Mouse (Mus musculus) erythroblast, adult 5-6 weeks (primary cell): ENCODE measurements at regions not wholly inside any gene's neighbourhood (a gene's known extent, or its start where the extent isn't known, plus 50 kb on each side); places are given as distances from the start of the nearest gene placed in this dataset.

Experiments used
- ATAC-seq: replicated peaks from 2 replicates; pipeline ENCODE4 v1.8.0; 2016; ENCODE audit warnings: moderate number of reproducible peaks, mild to moderate bottlenecking, moderate TSS enrichment, inconsistent platforms; ENCODE audit not compliant: poor library complexity, low FRiP score, severe bottlenecking

DNA sequence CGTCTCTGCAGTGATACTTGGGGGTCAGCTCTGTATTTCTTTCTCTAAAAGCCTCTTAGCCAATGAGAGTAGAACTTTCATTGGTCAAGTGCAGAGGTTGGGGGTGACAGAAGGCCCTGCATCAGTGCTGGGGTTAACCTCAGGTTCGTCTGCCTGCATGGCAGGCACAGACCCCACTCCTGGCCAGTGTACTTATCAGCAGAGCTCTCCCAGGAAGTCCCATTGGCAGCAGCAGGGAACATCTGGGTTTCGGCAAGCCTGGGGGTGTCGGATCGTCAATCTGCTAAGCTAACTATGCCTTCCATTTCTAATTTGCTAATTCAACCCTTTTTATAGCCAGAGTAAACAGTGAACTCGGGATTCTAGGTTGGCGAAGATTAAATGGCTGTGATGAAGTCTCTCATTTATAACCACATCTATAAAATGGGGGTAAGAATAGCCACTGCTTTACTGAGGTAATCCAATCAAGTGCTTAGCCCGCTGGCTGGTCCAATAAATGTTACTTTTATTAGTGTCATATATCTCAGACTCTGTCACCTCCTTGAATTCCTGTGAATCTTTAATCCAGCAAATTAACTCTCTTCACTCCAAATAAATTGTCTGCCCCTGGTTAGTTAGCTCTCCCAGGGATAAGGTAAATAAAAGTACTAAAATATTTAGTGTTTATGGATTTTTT, 135.5 kb upstream of the Mrps10 start:
- ATAC-seq = no peak

DNA sequence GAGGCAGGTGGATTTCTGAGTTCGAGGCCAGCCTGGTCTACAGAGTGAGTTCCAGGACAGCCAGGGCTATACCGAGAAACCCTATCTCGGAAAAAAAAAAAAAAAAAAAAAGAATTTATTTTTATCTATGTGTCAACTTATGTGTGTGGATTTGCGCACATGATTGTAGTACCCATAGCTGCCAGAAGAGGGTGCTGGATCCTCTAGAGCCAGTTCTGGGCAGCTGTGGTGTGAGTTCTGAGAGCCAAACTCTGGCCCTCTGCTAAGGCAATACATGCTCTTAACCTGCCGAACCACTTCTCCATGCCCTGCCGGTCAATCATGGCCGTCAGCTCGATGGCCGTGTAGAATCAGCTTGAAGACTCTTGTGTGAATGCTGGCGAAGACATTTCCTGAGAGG, 138.0 kb upstream of the Mrps10 start:
- no peak for ATAC-seq

DNA sequence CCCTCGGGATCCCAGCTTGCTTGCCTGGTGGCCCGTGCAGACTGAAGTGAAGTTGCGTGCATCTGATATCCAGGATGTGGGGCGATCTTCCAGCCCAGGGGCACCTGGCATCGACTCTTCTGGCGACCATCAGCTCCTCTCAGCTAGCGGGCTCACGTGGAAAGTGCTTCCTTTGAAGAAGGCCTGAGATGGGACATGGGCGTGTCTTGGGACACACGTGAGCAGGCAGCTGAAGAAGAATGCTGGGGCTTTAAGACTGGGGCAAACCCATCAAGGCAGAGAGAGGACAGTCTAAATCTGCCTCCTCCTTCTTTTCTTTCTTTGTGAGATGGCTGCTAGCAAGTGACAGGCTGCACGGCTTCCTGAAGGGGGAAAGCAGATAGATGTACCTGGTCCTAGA, 142.3 kb upstream of the Mrps10 start:
- ATAC-seq = no peak

DNA sequence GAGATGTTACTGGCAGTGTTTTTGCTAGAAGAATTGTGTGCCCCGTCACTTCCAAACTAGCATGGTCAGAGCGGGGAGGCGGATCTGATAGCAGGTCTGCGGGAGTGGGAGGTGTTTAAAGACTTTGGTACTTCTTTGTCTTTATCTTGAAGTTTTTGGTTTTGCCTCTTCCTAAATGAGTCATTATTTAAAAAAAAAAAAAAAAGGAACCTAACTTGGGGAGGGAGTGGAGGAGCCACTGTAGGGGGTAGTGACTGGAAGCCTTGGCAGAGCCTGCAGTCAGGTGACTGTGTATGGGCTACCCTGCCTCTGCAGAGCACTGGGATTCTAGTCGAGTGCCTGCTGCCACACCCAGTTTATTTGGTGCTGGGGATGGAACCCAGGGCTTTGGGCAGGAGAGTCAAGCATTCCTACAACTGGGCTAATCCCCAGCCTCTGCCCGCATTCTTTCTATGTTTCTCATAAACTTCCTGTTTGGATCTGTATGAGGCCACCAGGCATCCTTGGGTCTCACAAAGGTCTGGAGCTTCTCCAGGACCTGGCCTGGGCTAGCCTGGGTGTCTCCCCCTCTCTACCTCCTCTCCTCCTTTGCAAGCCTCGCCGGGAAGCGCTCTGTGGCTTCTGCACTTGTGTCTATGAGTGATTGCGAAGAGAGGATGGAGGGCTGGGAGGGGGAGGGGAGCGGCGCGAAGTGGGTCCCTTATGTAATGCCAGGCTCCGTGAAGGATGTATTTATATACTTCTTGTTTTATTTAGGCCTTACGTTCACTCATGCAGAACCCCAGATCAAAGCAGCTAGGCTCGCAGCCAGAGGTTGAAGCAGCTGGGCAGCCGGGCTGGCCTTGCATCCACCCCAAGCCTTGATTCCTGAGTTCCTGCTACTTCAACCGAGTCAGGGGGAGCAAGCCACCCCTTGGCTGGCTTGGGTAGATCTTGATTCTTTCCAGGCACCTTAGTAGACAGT, 143.1 kb upstream of the Mrps10 start:
- ATAC-seq = no peak

DNA sequence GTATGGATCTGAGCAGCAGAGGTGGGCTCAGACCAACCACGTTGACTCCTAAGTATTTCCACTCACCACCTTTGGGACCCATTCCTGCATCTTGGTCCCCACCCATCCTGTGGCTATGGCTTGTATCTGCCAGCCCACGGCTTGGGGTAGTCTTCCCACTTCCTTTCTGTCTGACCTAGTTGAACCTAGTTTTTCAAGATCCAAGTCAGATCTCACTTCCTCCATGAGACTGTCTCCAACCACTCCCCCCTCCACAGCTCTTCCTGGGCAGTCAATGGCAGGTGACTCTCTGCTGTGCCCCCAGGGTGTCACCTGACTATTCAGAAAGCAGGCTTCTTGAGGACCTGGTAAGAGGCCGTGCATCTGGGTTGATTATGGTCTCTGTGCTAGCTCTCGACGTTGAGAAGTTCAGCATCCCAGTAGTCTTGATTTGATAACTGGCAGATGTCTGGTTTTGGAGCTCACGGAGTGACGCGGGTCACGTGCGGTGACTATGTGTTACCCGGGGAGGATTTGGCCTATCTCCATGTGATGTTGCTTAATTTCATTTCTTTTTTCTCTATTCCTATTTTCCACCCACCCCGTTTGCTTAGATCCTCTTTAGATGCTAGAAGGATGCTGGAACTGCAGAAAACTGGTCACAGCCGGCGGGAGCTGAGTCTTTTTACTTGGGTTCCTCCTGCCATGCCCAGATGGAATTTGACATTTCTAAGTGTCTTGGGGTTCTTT, 147.5 kb upstream of the Mrps10 start:
- ATAC-seq = no peak

DNA sequence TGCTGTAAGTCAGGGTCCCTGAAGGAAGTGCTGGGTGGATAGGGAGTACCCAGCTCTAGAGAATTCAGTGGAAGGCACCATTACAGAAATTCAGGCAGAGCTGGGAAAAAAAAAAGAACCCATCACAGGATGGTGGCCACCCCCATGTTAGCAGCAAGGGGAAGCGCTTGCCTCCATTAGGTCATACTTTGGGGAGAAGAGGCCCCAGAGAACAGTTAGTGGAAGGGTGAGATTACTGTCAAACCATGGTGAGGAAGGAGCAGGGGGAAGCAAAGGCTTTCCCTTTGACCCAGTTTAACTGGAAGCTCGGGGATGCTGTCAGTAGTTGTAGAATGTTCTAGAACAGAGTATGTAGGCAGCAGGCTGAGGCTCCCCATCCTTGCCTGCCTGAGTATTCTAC, 148.8 kb upstream of the Mrps10 start:
- ATAC-seq = no peak

DNA sequence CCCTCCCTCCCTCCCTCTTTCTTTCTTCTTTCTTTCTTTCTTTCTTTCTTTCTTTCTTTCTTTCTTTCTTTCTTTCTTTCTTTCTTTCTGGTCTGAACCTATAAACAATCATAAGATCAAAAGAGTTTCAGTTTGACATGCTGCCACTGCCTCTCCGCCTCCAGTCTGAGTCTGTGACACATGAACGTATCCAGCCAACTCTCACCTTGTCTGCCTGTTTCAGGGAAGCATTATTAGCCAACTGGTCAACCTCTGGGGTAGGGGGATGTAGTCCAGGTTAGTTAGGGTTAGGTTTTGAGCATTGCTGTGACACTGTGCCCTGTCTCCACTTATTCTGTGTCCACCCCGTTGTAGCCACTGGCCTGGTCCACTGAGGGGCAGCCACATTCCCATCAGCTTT, 152.2 kb upstream of the Mrps10 start:
- ATAC-seq = no peak

DNA sequence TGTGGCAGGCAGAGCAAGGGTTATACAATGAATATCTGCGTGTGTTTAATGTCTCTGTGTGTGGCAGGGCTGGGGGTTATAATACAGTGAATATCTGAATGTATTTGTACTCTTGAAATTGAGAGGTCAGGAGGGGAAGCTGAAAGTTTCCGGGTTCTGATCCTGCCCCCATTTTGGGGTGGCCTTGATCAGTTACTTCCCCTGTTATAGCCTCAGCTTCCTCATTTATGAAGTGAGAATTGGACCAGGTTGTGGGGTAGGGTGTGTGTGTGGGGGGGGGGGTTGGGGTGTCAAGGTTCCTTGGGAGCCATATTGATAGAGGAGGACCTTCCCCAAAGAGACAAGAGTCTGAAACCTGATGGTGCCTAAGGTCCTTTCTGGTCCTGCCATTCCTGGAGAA, 152.8 kb upstream of the Mrps10 start:
- ATAC-seq = no peak

DNA sequence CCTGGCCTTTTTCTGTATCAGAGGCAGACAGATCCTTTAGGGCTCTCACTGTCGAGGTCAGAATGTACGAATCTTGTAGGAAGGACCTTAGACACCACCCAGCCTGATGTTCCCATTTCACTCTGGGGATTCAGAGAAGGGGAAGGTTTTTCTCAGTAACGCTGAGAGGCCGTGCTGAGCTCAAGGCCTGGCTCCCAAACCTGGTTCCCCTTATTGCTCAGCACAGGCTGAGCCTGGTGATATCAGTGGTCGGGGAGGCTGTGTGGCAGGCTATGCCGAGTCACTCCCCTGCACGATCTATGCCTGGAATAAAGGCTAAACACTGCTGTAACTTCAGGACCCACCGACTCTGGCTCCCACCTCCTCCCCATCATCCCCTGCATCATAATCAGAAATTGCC, 154.6 kb upstream of the Mrps10 start:
- ATAC-seq = no peak

DNA sequence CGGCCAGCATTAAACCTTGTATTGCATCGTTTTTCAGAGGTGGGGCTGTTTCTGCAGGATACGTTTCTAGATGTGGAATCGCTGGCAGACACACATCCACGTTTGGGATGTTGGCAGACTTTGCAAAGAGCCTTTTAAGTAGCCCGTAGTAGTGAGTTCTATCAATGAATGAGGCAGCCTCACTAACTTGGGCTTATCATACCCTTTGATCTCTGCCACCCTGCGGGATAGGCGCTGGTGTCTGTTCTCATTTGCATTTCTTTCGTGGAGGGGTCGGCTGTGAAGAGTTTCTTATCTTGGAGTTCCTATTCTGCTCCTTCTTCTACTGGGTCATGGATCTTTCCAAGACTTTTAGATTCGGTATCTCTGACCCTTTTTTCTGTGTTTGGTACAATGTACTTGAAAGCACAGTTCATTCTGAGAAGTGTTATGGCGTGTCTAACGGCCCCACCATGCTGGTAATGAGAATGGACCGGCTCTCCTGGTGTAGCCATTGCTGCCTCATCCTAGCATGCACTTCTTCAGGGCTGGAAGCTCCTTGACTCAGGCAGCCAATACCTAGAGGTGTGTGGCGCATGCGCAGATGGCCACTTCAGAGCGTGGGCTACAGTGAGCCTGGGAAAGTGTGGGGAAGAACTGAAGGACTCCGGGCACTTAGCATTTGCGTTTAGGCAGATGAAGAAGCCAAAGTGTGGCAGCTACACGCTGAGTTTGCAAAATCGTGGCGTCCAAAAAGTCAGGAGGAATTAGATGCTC, 158.1 kb upstream of the Mrps10 start:
- no peak for ATAC-seq

DNA sequence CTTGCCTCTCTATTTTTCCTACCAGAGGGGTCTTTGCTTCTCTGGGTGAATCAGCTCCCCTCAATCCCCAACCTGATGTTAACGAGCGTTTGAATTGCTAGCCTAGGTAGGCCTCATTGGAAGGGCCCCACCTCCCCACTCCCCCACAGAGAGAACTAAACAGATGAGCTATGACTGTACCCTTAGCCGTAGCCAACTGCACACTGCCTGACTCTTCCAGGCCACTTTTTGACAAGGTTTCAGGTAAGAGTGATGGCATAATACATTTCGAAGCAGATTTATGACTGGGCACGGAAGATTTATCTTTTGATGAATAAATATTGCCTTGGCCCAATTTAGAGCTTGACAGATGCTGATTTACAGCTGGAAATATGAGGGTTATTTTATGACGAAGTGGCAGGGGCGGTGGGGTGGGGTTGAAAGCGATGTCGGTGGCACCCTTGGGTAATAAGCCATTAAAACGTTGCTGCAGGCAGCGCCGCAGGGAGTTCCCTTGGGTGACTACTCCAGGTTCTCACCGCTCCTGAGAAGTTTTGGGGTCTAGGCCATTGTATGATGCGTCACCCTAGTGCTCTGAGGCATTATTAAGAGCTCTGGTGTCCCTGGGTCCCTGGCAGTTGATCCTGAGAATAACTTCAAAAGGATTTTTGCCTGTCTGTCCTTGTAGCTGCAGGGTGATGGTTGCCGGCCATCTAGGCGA, 159.7 kb upstream of the Mrps10 start:
- ATAC-seq = no peak

DNA sequence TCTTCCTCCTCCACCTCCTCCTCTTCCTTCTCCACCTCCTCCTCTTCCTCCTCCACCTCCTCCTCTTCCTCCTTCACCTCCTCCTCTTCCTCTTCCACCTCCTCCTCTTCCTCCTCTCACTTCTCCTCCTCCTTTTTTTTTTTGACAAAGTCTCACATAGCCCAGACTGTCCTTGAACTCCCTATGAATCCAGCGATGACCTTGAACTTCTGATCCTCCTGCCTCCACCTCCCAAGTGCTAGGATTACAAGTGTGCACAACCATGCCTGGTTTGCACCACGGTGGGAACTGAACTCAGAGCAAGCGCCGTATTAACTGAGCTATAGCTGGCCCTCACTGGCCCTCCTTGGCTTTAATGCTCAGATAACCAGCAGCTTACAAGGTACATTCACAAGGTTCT, 161.2 kb upstream of the Mrps10 start:
- ATAC-seq = no peak

DNA sequence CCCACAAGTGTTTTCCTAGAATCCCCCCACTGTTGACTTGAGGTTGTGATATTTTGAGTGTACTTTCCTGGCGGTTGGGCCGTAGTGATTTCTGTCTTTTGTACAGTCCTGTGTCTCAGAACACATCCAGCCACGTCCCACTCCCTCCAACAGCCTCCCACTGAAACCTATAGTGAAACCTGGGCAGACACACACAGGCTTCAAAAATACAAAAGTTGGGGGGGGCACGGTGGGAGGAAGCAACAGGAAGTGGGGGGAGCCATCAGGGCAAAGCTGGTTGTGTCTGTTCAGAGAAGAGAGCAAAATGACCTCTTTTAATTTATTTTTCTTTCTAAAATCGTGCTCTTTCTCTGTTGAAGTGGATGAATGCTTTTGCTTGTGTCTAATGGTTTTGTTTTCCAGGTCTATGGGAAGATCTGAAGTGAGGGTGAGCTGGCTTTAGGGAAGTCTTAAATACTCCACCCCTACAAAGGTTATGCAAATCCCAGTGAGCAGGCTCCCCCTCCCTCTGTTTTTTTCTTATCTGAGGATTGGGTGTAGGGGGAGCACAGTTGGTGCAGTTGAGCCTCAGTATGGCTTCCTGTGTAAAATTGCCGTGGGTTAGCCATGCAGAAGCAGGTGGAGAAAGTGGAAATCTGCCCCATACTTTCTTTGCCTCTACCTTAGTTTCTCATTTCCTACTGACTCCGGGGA, 164.1 kb upstream of the Mrps10 start:
- ATAC-seq = no peak

DNA sequence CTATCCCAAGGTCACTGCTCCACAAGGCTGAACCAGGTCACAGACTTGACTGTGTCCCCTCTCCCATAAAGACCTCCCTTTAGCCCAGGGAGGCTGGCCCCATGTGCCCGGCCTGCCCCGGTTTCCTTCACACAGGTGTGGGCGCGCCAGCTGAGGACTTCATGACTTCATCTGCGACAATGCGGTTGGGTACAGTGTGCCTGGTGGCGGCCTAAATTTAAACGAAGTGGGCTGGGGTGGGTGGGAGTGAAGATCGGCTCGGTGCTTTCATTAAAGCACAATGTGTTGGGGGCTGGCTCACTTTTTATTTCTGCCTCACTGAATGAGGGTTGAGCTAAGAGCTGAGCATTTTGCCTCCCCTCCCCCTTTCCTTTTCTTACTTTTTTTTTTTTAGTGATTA, 169.5 kb upstream of the Mrps10 start:
- no peak for ATAC-seq

DNA sequence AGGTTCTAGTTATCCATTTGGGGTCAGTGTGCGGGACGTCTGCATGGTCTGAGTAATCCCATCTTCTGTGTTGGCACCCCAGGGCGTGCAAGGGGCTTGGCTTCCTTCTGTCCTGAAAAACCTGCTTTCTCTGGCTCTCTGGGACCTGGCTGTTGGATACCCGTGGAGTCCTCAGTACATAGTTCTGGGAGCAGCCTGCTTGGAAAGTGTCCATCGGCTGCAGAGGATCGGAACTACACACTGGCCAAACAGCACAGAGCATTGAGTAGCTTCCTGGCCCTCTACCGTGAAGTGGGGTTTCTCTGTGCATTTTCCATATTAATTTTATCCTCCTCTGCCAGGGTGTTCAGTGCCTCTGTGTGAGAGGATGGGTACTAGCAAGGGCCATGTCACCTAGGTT, 170.7 kb upstream of the Mrps10 start:
- no peak for ATAC-seq

DNA sequence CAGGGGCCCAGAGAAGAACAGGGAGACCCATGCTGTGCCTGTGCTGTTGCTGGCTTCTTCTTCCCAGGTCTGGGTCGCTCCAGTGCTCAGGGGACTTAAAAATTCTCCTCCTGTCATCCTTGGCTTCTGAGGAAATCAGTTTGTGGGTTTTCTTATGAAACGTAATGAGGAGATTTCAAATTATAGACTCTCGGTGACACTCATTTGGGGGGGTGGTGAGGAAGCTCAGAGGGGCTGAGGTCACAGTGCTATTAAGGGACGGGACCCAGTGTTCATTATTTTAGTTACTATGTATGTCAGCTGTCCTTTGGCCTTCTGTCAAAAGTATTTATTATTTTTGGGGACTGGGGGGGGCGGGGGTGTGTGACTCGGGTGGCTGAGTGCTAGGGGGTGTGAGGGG, 171.7 kb upstream of the Mrps10 start:
- ATAC-seq = no peak

DNA sequence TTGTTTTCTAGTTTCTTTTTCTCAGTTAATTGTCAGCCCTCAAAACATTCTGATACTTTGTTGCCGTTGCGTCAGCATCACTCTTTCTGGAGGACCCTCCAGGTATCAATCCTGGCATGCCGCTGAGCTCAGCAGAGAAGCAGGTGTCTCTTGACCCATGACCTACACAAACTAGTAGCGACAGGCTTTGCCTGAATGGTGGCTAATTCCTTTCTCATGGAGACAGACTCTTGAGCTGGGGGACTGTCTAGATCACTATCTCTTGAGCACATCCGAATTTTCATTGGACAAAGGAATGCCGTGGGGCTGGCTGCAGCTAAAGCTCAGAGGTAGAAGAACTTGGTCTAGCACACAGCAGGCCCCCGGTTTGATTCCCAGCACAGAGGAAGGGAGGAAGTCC, 172.7 kb upstream of the Mrps10 start:
- ATAC-seq = no peak

DNA sequence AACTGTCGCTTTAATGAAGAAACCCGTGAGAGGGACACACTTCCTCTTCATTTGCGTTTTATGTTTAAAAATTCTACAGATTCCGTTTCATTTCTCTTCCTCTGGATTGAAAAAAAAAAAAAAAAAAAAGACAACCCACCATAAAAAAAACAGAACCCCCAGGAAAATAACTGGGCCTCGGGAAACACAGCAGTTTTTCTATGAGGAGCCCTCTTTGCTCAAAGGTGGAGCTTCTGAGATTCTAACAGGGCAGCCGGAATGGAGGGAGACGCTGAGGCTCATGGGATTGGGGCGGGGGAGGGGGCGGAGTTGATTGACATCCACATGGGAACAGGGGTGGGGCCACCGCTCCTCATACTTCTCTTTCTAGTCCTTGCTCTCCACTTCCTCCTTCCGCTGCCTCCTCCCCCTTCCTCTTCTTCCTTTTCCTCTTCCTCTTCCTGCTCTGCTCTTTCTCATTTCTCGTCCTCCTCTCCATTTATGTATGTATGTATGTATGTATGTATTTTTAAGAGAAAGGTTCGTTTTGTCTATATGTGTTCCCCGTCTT, 174.1 kb upstream of the Mrps10 start:
- no peak for ATAC-seq

DNA sequence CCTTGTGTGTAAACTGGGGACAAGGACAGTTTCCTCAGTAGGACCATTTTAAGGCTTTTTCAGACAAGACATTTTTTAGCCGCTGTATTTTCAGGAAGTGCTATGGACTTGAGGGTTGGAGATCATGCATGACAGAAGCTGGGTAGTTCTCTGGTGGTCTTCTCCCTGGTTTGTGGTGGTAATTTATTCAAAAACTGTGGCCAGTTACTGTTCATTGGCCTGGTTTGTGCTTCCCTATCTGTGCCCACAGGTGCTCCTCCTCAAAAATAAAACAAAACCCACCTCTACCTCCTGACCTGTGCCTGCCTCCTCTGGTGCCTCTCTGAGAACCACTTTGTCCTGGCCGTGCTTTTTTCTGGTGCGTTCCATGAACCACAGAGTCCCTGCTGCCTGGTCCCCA, 177.3 kb upstream of the Mrps10 start:
- ATAC-seq = no peak
